In the genomic region with DNA sequence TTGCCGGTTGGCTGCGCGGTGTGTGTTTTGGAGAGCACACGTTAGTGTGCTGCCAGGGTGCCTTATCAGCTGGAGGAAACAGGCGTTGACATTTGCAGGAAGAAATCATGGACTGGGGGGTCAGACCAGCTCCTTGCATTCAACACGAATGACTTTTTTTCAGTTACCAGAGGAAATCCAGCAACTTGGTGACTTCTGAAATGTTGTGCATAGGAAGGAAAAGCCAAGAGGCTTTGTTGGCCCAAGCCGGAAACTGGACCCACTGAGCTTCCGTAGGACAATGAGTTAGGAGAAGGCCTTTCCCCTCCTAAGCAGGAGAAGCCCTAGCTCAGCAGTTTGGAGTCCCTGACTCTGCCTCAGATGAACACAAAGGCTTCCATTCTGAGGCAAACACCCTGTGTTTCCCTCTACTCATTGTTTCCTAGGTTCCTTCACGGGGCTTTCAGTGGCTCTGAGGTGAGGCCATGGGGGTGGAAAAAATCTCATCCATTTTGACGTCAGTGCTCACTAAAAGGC, we compare ENCODE assay signal across 9 mouse cellular contexts. TPM values are rescaled to one million over a fixed set of nuclear protein-coding genes. Genes with fewer than 3 reads are reported as not detected.
DNase-seq lines count a peak whose midpoint lies in the region; ATAC-seq and TF ChIP-seq lines count a peak whose summit lies in the region.
"Had no signal": no experiment of that assay in that cellular context is flagged by ENCODE, and none has a peak within 500 bp of the region (broad histone marks: within the 10 kb centered on the region; RNA-seq: fewer than 3 reads in every experiment).

No protein-coding gene starts in this region.

- H3K9me3 ChIP-seq in liver, embryonic 14.5 days (ENCODE audit: control insufficient read depth, low read length) = no peaks in the 10 kb centered on the region
- no peaks in the 10 kb centered on the region for H3K9me3 ChIP-seq in embryonic facial prominence, embryonic 10.5 days
- H3K9me3 ChIP-seq: embryonic facial prominence, embryonic 15.5 days had no signal

- peaks cover 10% of the 10 kb centered on the region for H3K4me1 ChIP-seq in heart, adult 2 months (ENCODE audit: control insufficient read depth, insufficient read depth, low read length)
- peaks cover 38 to 48% of the 10 kb centered on the region in 2 experiments for H3K4me1 ChIP-seq in liver, embryonic 14.5 days (replicated peaks; ENCODE audit: control insufficient read depth in 2 of 2, insufficient read depth in 2 of 2, low read length in 1 of 2)
- H3K4me1 ChIP-seq in embryonic facial prominence, embryonic 10.5 days = 0 out of 2 replicates have a peak, but pooled peaks cover 7% of the 10 kb centered on the region

- 0 out of 2 replicates have a peak, but pooled peaks have one; percentile 41 for TF ChIP-seq EP300 in heart, adult 2 months (IDR thresholded peaks at IDR 0.05; ENCODE audit: insufficient read depth, low read depth, low read length)
- TF ChIP-seq EP300 in liver, embryonic 14.5 days (IDR thresholded peaks at IDR 0.05; ENCODE audit: low read depth) = no peak

- TF ChIP-seq POLR2A in heart, adult 2 months (IDR thresholded peaks at IDR 0.05; ENCODE audit: insufficient read depth, low read depth, low read length) = 0 out of 2 replicates have a peak, but pooled peaks have one; percentile 21

- peak overlapping the region; percentile 20; the same call in 1 of the 2 replicates for H3K27ac ChIP-seq in gastrocnemius, adult 2 months
- H3K27ac ChIP-seq in heart, adult 2 months = peak overlapping the region; percentile 59
- H3K27ac ChIP-seq in liver, embryonic 14.5 days = no peak overlapping the region
- H3K27ac ChIP-seq in embryonic facial prominence, embryonic 10.5 days (replicated peaks) = no peak overlapping the region
- H3K27ac ChIP-seq: embryonic facial prominence, embryonic 15.5 days had no signal

- H3K36me3 ChIP-seq in heart, adult 2 months (ENCODE audit: control insufficient read depth, insufficient read depth, low read length) = peaks cover 4% of the 10 kb centered on the region
- H3K36me3 ChIP-seq in liver, embryonic 14.5 days (replicated peaks; ENCODE audit: control insufficient read depth, insufficient read depth, low read depth) = no peaks in the 10 kb centered on the region
- H3K36me3 ChIP-seq in embryonic facial prominence, embryonic 10.5 days (replicated peaks) = no peaks in the 10 kb centered on the region
- H3K36me3 ChIP-seq: embryonic facial prominence, embryonic 15.5 days had no signal

- DNase-seq in gastrocnemius, adult 2 months = no peak
- DNase-seq in gastrocnemius, postnatal 25 days = no peak
- peak in 1 of 2 experiments; percentile 45 for DNase-seq in heart, adult 2 months
- DNase-seq in kidney, adult 11 months = peak; percentile 55
- DNase-seq in liver, embryonic 14.5 days (ENCODE audit: low read depth in 3 of 3, low spot score in 3 of 3) = no peak
- no peak for DNase-seq in embryonic facial prominence, embryonic 10.5 days (ENCODE audit: low spot score)
- DNase-seq in ovary, adult 18-20 months (ENCODE audit: low spot score) = no peak

- no peaks in the 10 kb centered on the region for H3K27me3 ChIP-seq in heart, adult 2 months (ENCODE audit: control insufficient read depth, insufficient read depth, low read length)
- no peaks in the 10 kb centered on the region for H3K27me3 ChIP-seq in liver, embryonic 14.5 days (ENCODE audit: control insufficient read depth, insufficient read depth, low read length)
- H3K27me3 ChIP-seq in embryonic facial prominence, embryonic 10.5 days (replicated peaks; ENCODE audit: low read depth, poor library complexity, severe bottlenecking) = no peaks in the 10 kb centered on the region
- H3K27me3 ChIP-seq: embryonic facial prominence, embryonic 15.5 days had no signal

- TF ChIP-seq CTCF in gastrocnemius, adult 2 months (IDR thresholded peaks at IDR 0.05) = no peak
- no peak for TF ChIP-seq CTCF in heart, adult 2 months (IDR thresholded peaks at IDR 0.05)
- no peak for TF ChIP-seq CTCF in liver, embryonic 14.5 days (IDR thresholded peaks at IDR 0.05; ENCODE audit: low read depth)

- no peak overlapping the region for H3K4me3 ChIP-seq in gastrocnemius, adult 2 months
- H3K4me3 ChIP-seq in heart, adult 2 months = no peak overlapping the region
- H3K4me3 ChIP-seq in liver, embryonic 14.5 days (ENCODE audit: insufficient read depth in 1 of 2, low read depth in 2 of 2, low read length in 2 of 2) = no peak overlapping the region
- H3K4me3 ChIP-seq in embryonic facial prominence, embryonic 10.5 days = no peak overlapping the region
- H3K4me3 ChIP-seq: embryonic facial prominence, embryonic 15.5 days had no signal

- H3K4me2 ChIP-seq in liver, embryonic 14.5 days (ENCODE audit: low read depth) = peak overlapping the region; percentile 6; the same call in 1 of the 2 replicates
- H3K4me2 ChIP-seq: embryonic facial prominence, embryonic 15.5 days had no signal

- intact Hi-C loops in gastrocnemius, adult 2 months (cut with DNase I) = no loop called here
- intact Hi-C loops in heart, adult 2 months (cut with DNase I) = loop anchor here (10.0 kb wide), 1 partner anchor 329 kb away; the partner anchor contains the start of gene Htr2a

- no peak for ATAC-seq in liver, embryonic 14.5 days (ENCODE audit: insufficient read depth)
- no peak for ATAC-seq in granulocyte monocyte progenitor cell, adult 5-6 weeks (replicated peaks; ENCODE audit: poor library complexity, severe bottlenecking)

- H3K79me2 ChIP-seq in heart, adult 2 months (replicated peaks; ENCODE audit: control insufficient read depth, insufficient read depth, low read length) = no peaks in the 10 kb centered on the region

- H3K9ac ChIP-seq in heart, adult 2 months (ENCODE audit: low read depth, low read length) = no peak overlapping the region
- no peak overlapping the region for H3K9ac ChIP-seq in liver, embryonic 14.5 days (replicated peaks)
- H3K9ac ChIP-seq: embryonic facial prominence, embryonic 15.5 days had no signal

- WGBS in heart, adult 2 months = 24% methylated on average over 10 of the region's 10 CpGs
- 13% methylated on average over 10 of the region's 10 CpGs for WGBS in liver, embryonic 14.5 days (ENCODE audit: insufficient replicate concordance)
- WGBS in embryonic facial prominence, embryonic 10.5 days = 71% methylated on average over 10 of the region's 10 CpGs

RNA-seq across cellular contexts. Expression of gene Lrch1, which starts 26.5 kb away (rescaled TPM):
- total RNA-seq in gastrocnemius, adult 2 months (2021) = 1 to 10 TPM; 3.0 to 4.4 TPM
- 1 to 10 TPM; 4.1 to 4.2 TPM for total RNA-seq in gastrocnemius, postnatal 25 days (2021)
- total RNA-seq in heart, adult 2 months (2021) = 10 to 100 TPM; 14.8 to 17.1 TPM
- 7.5 and 10.7 TPM in 2 replicates for polyA plus RNA-seq in heart, adult 2 months (2012; rRNA removed)
- 2.7 and 2.8 TPM in 2 replicates for polyA plus RNA-seq in liver, embryonic 14.5 days (2012; rRNA removed)
- 3.4 and 4.4 TPM in 2 replicates for polyA plus RNA-seq in liver, embryonic 14.5 days (2014; fragmentation: Nextera tagmentation; extraction: Ambion mirVana)
- 11.3 and 12.1 TPM in 2 replicates for total RNA-seq in granulocyte monocyte progenitor cell, adult 5-6 weeks (2014; fragmentation: Nextera tagmentation)
- total RNA-seq in granulocyte monocyte progenitor cell, adult 5-6 weeks (2017) = 12.3 and 12.4 TPM in 2 replicates
- 7.6 and 9.1 TPM in 2 replicates for polyA plus RNA-seq in embryonic facial prominence, embryonic 10.5 days (2016; fragmentation: Nextera tagmentation; extraction: Ambion mirVana)

RNA-seq across cellular contexts. Expression of gene Rubcnl, which starts 41.6 kb away (rescaled TPM):
- total RNA-seq in gastrocnemius, adult 2 months (2021) = under 1 TPM; 0.08 to 0.18 TPM
- total RNA-seq in gastrocnemius, postnatal 25 days (2021) = under 1 TPM in 1 of 2 experiments, not detected in 1; 0.10 TPM
- total RNA-seq in heart, adult 2 months (2021) = 1 to 10 TPM in 1 of 2 experiments, under 1 TPM in 1; 0.55 to 1.2 TPM
- 1.3 and 1.5 TPM in 2 replicates for polyA plus RNA-seq in heart, adult 2 months (2012; rRNA removed)
- 0.12 and 0.21 TPM in 2 replicates for polyA plus RNA-seq in liver, embryonic 14.5 days (2012; rRNA removed)
- polyA plus RNA-seq in liver, embryonic 14.5 days (2014; fragmentation: Nextera tagmentation; extraction: Ambion mirVana) = 0.09 and 0.15 TPM in 2 replicates
- total RNA-seq in granulocyte monocyte progenitor cell, adult 5-6 weeks (2014; fragmentation: Nextera tagmentation) = 3.1 and 4.6 TPM in 2 replicates
- total RNA-seq in granulocyte monocyte progenitor cell, adult 5-6 weeks (2017) = 0.93 and 3.1 TPM in 2 replicates
- polyA plus RNA-seq in embryonic facial prominence, embryonic 10.5 days (2016; fragmentation: Nextera tagmentation; extraction: Ambion mirVana) = 0.13 and 0.34 TPM in 2 replicates

Comparison
In these comparisons a context has a peak if more than half of its experiments do, and no peak if none do; other contexts are left out.
1. H3K27ac ChIP-seq: peak in gastrocnemius, adult 2 months (single experiment) and heart, adult 2 months (single experiment); none in liver, embryonic 14.5 days (single experiment) and embryonic facial prominence, embryonic 10.5 days (single experiment).